Mouse (Mus musculus) intestine, postnatal 0 days (tissue): ENCODE results near the gene Prss57. TPM values are rescaled to one million over a fixed set of nuclear protein-coding genes. Genes with fewer than 3 reads are reported as not detected.
A peak's percentile ranks its signal among the peaks of the same experiment; 100 is the strongest.
"Not testable (repeated sequence)": the region's sequence is repeated elsewhere in the genome, so short reads cannot be mapped to it uniquely, and the experiment has no call there.

Source experiments
- ATAC-seq: fragments of 200-750 bp; cut with Nextera tagmentation; 2 replicates; pipeline ENCODE4 v1.8.0; 2017; ENCODE audit warnings: mild to moderate bottlenecking, moderate TSS enrichment, moderate library complexity
- H3K27ac ChIP-seq: fragments of 300-500 bp; sonication (generic); 2 replicates; pipeline ENCODE4 v1.5.1; 2014; ENCODE audit warnings: mild to moderate bottlenecking, low read depth, low read length, moderate library complexity
- H3K27me3 ChIP-seq: fragments of 300-500 bp; sonication (generic); replicated peaks from 2 replicates; pipeline ENCODE4 v1.6.1; 2014; ENCODE audit warnings: low read length, mixed read lengths; ENCODE audit not compliant: control insufficient read depth, insufficient read depth
- H3K36me3 ChIP-seq: fragments of 300-500 bp; sonication (generic); 2 replicates; pipeline ENCODE4 v1.6.1; 2014; ENCODE audit warnings: mild to moderate bottlenecking, moderate library complexity; ENCODE audit not compliant: control insufficient read depth, insufficient read depth
- H3K4me1 ChIP-seq: fragments of 300-500 bp; sonication (generic); replicated peaks from 2 replicates; pipeline ENCODE4 v1.6.1; 2014; ENCODE audit warnings: antibody characterized with exemption, low read length, mixed read lengths; ENCODE audit not compliant: control insufficient read depth, insufficient read depth
- H3K4me2 ChIP-seq: fragments of 300-500 bp; sonication (generic); replicated peaks from 2 replicates; pipeline ENCODE4 v1.6.1; 2014; ENCODE audit warnings: low read depth, mild to moderate bottlenecking, moderate library complexity
- H3K4me3 ChIP-seq: fragments of 300-500 bp; sonication (generic); 2 replicates; pipeline ENCODE4 v1.5.1; 2014; ENCODE audit warnings: low read depth, low read length
- H3K9ac ChIP-seq: fragments of 300-500 bp; sonication (generic); 2 replicates; pipeline ENCODE4 v1.6.1; 2014; ENCODE audit warnings: mild to moderate bottlenecking, low read depth, low read length
- H3K9me3 ChIP-seq: fragments of 300-500 bp; sonication (generic); 2 replicates; pipeline ENCODE4 v1.6.1; 2016; ENCODE audit warnings: mixed run types; ENCODE audit not compliant: control insufficient read depth
- CTCF ChIP-seq: sonication (generic); IDR thresholded peaks from 2 replicates; pipeline ENCODE4 v1.5.1; 2016; ENCODE audit warnings: low read depth, mild to moderate bottlenecking, control low read depth, antibody characterized with exemption, moderate library complexity
- WGBS: fragments of 180-500 bp; shearing (Covaris S2); extraction: QIAGEN DNeasy Blood & Tissue Kit; methylation state at CpG from one replicate; pipeline ENCODE4 v1.1.7; 2014; 5-methylcytosine and 5-hydroxymethylcytosine counted together
- polyA plus RNA-seq: library from polyadenylated mRNA; unstranded; fragments of >200 nt; fragmentation: Nextera tagmentation; extraction: Ambion mirVana; gene quantifications from 2 replicates; pipeline ENCODE4 v1.2.1, GENCODE M21; 2015

Gene Prss57
- polyA plus RNA-seq, 1 experiment from 2014 or later, result 0.07 TPM

GRCm38 (mm10) chr10:79766001-79766507 lies 24.7 kb downstream of the Prss57 start:
- WGBS, result 3% methylated on average over 16 of the region's 16 CpGs
- ATAC-seq, result no peak
- H3K27me3 ChIP-seq, result no peaks in the 10 kb centered on the region
- peak overlapping the region; percentile 91 for H3K4me3 ChIP-seq
- H3K4me1 ChIP-seq, result peaks cover 4% of the 10 kb centered on the region; the same call in 1 of the 2 replicates
- H3K27ac ChIP-seq, result peak overlapping the region; percentile 90; the same call in 1 of the 2 replicates
- no peak for TF ChIP-seq CTCF
- peak overlapping the region; percentile 83 for H3K4me2 ChIP-seq
- H3K9me3 ChIP-seq, result no peaks in the 10 kb centered on the region
- peaks cover 17% of the 10 kb centered on the region for H3K36me3 ChIP-seq
- peak overlapping the region; percentile 94 for H3K9ac ChIP-seq

- H3K27me3 ChIP-seq, result no peaks in the 10 kb centered on the region
- WGBS, result 49% methylated on average over 2 of the region's 2 CpGs
- H3K27ac ChIP-seq, result no peak overlapping the region
- peak overlapping the region; percentile 83 for H3K4me2 ChIP-seq
- H3K36me3 ChIP-seq, result peaks cover 25% of the 10 kb centered on the region
- no peak for ATAC-seq
- no peak overlapping the region for H3K9ac ChIP-seq
- H3K4me1 ChIP-seq, result peaks cover 4% of the 10 kb centered on the region; the same call in 1 of the 2 replicates
- no peaks in the 10 kb centered on the region for H3K9me3 ChIP-seq
- no peak for TF ChIP-seq CTCF
- H3K4me3 ChIP-seq, result 0 out of 2 replicates have a peak overlapping the region, but pooled peaks have one; percentile 91
Observed at GRCm38 (mm10) chr10:79765228-79765745, 25.5 kb downstream of the Prss57 start.

- no peak overlapping the region for H3K4me3 ChIP-seq
- H3K27ac ChIP-seq, result no peak overlapping the region
- TF ChIP-seq CTCF, result no peak
- H3K36me3 ChIP-seq, result peaks cover 32% of the 10 kb centered on the region
- WGBS, result 54% methylated on average over 7 of the region's 7 CpGs
- ATAC-seq, result no peak
- peaks cover 4% of the 10 kb centered on the region; the same call in 1 of the 2 replicates for H3K4me1 ChIP-seq
- H3K9me3 ChIP-seq, result no peaks in the 10 kb centered on the region
- no peaks in the 10 kb centered on the region for H3K27me3 ChIP-seq
- H3K9ac ChIP-seq, result no peak overlapping the region
- H3K4me2 ChIP-seq, result 0 out of 2 replicates have a peak overlapping the region, but pooled peaks have one; percentile 13
Observed at GRCm38 (mm10) chr10:79764234-79764633, 26.5 kb downstream of the Prss57 start.

DNA sequence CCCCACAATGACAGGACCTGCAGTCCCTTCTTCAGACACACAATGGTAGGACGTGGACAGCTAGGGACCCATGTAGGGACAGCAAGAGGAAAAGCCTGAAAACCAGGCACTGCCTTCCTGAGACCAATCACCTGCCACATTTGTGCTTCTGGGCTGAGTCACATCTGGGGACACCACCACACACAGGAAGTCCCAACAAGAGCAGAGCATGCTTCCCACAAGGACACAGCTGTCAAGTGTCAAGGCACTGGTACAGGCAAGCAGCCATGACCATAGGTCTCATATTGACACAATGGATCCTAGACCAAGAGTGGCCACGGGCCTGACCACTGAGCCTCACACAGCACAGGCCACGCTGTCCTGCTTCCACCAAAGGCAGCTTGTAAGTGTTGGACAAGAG lies 27.9 kb downstream of the Prss57 start:
- WGBS, result 86% methylated on average over 3 of the region's 3 CpGs

GRCm38 (mm10) chr10:79760603-79761143 lies 30.1 kb downstream of the Prss57 start:
- no peak for ATAC-seq
- Histone ChIP-seq H3K9me3 (no peaks in the 10 kb centered on the region), H3K4me3 (no peak overlapping the region), H3K27ac (no peak overlapping the region), H3K36me3 (peaks cover 52% of the 10 kb centered on the region), H3K27me3 (no peaks in the 10 kb centered on the region), H3K4me1 (peaks cover under 1% of the 10 kb centered on the region; the same call in 1 of the 2 replicates), H3K9ac (no peak overlapping the region), H3K4me2 (no peak overlapping the region)
- no peak for TF ChIP-seq CTCF
- 94% methylated on average over 11 of the region's 11 CpGs for WGBS

More for the DNA sequence above, 27.9 kb downstream of the Prss57 start:
- Histone ChIP-seq H3K4me1 (peaks cover 4% of the 10 kb centered on the region; the same call in 1 of the 2 replicates), H3K4me3 (no peak overlapping the region), H3K36me3 (peaks cover 46% of the 10 kb centered on the region), H3K9ac (no peak overlapping the region), H3K27me3 (no peaks in the 10 kb centered on the region), H3K27ac (no peak overlapping the region), H3K9me3 (no peaks in the 10 kb centered on the region), H3K4me2 (no peak overlapping the region)
- no peak for ATAC-seq
- no peak for TF ChIP-seq CTCF

DNA sequence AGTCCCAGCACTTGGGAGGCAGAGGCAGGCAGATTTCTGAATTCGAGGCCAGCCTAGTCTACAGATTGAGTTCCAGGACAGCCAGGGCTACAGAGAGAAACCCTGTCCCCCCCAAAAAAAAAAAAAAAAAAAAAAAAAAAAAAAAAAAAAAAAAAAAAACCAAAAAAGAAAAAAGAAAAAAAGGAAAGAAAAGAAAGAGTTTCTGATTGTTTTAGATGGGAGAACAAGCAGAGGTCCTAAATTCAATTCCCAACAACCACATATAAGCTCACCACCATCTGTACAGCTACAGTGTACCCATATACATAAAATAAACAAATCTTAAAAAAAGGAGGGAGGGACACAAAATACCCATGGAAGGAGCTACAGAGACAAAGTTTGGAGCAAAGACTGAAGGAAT lies 31.1 kb downstream of the Prss57 start:
- not testable (repeated sequence) for H3K9me3 ChIP-seq, H3K4me1 ChIP-seq, H3K27ac ChIP-seq, H3K9ac ChIP-seq, H3K27me3 ChIP-seq, H3K4me2 ChIP-seq, H3K4me3 ChIP-seq, ATAC-seq
- 92% methylated on average over 1 of the region's 1 CpGs for WGBS
- H3K36me3 ChIP-seq, result peaks cover 52% of the 10 kb centered on the region
